Mouse (Mus musculus): ENCODE data around the gene Slc7a5.

Slc7a5 gene

DNA sequence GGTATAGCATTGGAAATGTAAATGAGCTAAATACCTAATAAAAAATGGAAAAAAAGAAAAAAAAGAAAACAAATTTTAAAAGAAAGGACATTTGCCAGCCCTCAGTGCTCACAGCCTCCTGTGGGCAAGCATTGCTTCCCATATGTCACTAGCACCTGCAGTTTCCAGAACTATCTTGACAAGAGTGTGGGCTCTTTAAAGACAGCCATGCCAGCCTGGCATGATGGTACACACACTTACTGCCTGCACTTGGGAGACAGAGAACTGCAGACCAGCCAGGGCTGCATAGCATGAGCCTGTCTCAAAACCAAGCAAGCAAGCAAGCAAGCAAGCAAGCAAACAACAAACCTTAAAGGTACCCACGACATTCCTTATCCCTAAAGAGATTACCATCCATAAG is 2.1 kb downstream of the Slc7a5 start:
- no peak for TF ChIP-seq GATA4 (IDR thresholded peaks at IDR 0.05; ENCODE audit: insufficient replicate concordance, low read length)

DNA sequence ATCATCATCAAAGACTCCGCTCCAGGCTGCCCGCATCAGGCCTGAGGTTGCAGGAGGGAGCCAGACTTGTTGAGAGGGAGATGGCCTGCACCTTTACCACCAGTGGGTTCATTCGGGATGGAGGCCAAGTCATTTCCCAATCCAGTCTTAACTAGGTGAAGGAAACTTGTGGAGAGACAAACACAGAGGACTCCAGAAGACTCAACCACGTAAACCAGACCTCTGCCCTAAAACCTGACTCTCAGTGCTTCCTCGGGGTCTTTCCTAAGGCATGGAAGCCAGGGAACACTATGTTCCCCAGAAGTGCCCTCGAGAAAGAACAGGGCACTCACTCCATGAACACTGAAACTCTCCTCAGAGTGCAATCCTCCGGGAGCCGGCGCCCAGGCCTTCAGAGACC is 2.5 kb downstream of the Slc7a5 start:
- TF ChIP-seq GATA4 (IDR thresholded peaks at IDR 0.05; ENCODE audit: insufficient replicate concordance, low read length): no peak

- TF ChIP-seq GATA4 (IDR thresholded peaks at IDR 0.05; ENCODE audit: insufficient replicate concordance, low read length): no peak
These were observed 3.5 kb downstream of the Slc7a5 start for GRCm38 (mm10) chr8:121903977-121904376.

DNA sequence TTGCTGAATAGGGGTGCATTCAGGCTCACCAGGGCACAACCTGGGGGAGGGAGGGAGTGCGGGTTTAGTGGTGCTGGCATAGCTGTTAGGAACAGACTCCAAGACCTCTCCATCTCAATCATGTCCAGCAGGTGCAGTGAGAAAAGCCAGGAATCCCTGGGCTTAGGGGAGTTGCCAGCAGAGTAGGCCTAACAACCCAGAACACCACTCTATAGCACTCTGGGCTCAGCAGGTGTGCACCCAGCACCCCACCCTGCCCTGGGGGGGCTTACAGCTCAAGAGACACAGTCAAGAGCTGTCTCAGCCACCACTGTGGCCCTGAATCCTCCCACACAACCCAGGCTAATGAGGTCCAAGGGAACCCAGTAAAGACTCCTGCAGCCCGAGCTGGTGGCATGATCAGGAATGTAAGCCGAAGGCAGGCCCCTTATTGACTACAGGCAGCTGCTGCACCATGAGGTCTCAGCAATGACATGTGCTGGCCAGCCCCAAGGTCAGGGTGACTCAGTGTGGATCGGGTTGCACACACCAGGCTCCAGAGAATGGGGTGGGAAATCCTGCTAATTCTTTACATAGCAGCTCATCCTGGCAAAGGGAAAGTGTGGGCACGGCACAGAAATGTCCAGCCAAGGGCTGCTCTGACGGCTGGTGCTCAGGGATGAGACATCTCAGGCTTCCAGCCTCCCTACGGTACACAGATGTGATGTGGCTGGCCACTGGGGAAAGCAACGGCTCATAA is 5.8 kb downstream of the Slc7a5 start:
- TF ChIP-seq GATA4 (IDR thresholded peaks at IDR 0.05; ENCODE audit: insufficient replicate concordance, low read length): no peak

DNA sequence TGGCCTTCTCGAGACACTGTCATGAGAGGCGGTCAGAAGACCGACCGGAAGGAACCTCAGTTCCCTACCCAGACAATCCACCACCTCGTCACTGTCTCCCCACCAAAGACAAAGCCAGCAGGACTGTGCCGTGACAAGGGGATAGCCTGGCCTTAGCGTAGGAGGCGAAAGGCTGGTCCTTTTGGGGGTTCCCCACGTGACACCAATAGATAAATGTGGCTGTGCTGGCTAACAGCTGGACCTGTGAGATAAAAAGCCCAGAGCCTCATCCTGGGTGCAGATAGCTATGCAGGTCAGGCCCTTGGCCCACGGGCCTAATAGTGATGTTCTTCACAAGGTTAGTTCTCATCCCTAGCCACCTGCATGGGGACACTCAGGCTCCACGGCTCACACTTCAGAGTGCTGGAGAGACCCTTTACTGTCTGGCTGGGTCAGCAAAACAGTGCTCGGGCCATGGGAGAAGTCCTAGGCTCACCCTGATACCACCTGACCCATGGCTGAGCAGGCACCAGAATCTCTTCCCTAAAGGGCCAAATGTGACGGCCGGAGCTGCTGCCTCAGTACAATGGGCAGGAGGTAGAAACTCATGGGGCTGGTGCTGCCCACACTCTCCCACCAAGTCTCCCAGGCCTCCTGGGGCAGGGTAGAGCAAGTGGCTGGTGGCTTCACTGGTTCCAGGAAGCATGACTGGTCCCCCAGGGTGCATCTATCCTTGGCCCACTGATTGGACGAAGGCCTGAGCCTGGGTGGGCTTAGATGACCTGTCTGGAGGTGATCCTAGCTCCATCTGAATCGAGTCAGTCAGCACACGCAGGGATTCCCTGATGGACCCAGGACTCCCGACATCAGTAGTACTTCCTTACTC is 8.1 kb downstream of the Slc7a5 start:
- TF ChIP-seq GATA4 (IDR thresholded peaks at IDR 0.05; ENCODE audit: insufficient replicate concordance, low read length): no peak

- no peak for TF ChIP-seq GATA4 (IDR thresholded peaks at IDR 0.05; ENCODE audit: insufficient replicate concordance, low read length)
These were observed 9.0 kb downstream of the Slc7a5 start for GRCm38 (mm10) chr8:121898401-121898931.

DNA sequence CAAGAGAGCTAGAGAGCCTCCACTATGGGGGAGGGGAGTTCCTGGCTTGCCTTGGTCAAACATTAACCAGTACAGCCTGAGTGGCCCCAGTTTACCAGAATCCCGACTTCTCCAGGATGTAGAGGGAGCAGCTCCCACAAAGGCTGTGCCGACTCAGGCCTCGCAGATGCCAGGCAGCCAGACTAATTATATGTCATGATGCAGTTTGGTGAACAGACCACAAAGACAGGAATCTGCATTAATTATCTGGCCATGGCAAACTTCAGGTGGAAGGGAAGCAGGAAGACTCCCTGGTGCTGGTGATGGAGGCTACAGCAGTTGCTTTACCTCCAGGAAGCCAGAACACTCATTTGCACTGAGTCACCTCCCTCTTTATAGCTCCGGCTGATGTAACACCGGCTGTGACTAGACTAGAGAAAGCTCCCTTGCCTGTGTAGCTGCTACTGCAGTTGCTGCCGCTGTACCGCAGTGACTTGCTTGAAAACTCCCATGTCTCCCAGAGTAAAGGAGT is 9.6 kb downstream of the Slc7a5 start:
- TF ChIP-seq GATA4 (IDR thresholded peaks at IDR 0.05; ENCODE audit: insufficient replicate concordance, low read length): no peak

DNA sequence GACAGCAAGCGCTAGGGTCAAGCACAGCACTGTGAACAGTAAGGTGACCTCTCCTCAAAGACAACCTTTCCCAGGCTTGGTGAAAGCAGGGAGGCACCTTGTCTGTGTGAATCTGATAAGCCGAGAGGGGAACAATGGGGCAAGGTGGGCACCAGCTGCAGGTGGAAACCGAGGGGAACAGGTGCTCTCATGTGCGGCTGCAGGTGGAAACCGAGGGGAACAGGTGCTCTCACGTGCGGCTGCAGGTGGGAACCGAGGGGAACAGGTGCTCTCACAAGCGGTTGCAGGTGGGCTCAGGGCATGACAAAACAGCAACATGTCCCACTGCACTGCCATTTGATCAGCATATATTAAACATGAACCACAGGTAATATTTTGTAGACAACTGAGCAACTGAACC is 10.3 kb downstream of the Slc7a5 start:
- TF ChIP-seq GATA4 (IDR thresholded peaks at IDR 0.05; ENCODE audit: insufficient replicate concordance, low read length): no peak

- TF ChIP-seq GATA4 (IDR thresholded peaks at IDR 0.05; ENCODE audit: insufficient replicate concordance, low read length): no peak
These were observed 10.9 kb downstream of the Slc7a5 start for GRCm38 (mm10) chr8:121896476-121897145.

- no peak for TF ChIP-seq GATA4 (IDR thresholded peaks at IDR 0.05; ENCODE audit: insufficient replicate concordance, low read length)
These were observed 11.6 kb downstream of the Slc7a5 start for GRCm38 (mm10) chr8:121895910-121896309.

DNA sequence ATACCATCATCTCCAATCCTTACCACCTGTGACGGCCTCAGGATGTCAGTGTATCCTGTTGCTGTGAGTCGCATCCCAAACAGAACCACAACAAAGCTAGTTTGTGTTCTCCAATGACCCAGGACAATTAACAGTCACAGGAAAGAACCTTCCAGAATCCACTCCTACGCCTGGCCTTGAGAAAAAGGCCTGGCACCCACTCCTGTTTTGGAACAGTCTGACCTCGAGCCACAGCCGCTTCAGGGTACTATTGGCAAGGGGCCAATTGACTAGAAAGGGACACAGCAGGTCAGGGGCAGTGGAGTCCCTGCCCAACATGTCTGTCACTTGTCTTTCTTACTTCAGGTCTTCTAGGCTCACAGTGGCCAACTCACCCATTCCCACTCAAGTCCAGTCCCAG is 14.6 kb downstream of the Slc7a5 start:
- TF ChIP-seq GATA4 (IDR thresholded peaks at IDR 0.05; ENCODE audit: insufficient replicate concordance, low read length): no peak

GRCm38 (mm10) chr8:121889810-121890785 is 17.4 kb downstream of the Slc7a5 start:
- TF ChIP-seq GATA4 (IDR thresholded peaks at IDR 0.05; ENCODE audit: insufficient replicate concordance, low read length): no peak

DNA sequence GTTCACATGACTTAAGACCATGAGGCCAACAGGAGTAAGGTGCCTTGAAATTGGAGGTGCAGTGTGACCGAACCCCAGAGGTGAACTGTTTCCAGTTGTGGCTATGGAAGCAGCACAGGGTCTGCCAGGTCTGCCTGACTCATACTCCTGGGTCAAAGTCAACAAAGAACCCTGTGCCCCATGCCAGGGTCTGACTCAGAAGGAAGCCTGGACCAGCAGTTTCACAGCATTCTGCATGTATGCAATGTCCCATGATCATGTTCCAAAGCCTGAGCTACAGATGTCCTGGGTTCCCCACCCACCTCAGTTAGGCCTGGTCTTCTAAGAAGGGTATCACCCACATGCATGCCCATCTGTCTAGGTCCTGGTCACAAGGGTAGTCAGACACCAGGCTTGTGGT is 18.2 kb downstream of the Slc7a5 start:
- TF ChIP-seq GATA4 (IDR thresholded peaks at IDR 0.05; ENCODE audit: insufficient replicate concordance, low read length): no peak

DNA sequence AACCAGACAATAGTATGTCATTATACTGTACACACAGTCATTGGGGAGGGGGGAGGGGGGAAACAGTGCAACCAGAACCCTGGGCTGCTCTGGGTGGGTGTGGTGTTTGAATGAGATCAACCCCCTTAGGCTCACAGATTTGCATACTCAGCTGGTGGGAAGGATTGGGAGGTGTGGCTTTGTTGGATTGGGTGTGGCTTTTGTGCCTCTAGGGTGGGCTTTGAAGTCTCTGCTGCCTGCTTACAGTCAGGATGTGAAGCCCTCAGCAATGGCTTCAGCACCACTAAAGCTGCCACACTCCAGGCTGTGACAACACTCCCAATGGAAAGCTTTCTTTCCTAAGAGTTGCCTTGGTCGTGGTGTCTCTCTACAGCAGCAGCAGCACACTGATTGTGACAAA is 19.9 kb downstream of the Slc7a5 start:
- TF ChIP-seq GATA4 (IDR thresholded peaks at IDR 0.05; ENCODE audit: insufficient replicate concordance, low read length): no peak

All from liver, adult (tissue).